In the genomic region with DNA sequence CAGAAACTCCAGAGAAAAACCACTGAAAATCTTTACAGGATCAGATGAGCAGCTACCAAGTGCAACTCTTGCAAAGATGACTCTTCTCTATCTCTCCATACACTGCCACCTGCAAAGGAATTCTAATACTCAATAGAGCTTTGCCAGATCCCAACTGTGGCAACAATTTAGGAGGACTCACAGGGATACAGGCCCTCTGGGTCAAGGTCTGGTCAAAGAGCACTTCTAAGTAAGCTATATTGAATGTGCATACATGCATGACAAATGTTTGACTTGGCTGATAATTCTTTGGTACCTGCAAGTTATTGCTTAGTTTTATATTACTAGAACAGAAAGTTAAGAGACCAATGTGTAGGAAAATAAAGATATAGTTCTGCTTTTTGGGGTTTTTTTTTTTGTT, we compare ENCODE assay signal across 24 mouse cellular contexts. TPM values are rescaled to one million over a fixed set of nuclear protein-coding genes. Genes with fewer than 3 reads are reported as not detected.
"Had no signal": no experiment of that assay in that cellular context is flagged by ENCODE, and none has a peak within 500 bp of the region (broad histone marks: within the 10 kb centered on the region; RNA-seq: fewer than 3 reads in every experiment).

No protein-coding gene starts in this region.

- H3K4me3 ChIP-seq: gastrocnemius, adult 2 months; heart, embryonic 10.5 days; heart, embryonic 12.5 days; hindbrain, embryonic 10.5 days; hindbrain, embryonic 12.5 days; intestine, embryonic 15.5 days; layer of hippocampus, adult 2 months; left cerebral cortex, adult 2 months; limb, embryonic 10.5 days; limb, embryonic 12.5 days had no signal

- H3K27ac ChIP-seq: gastrocnemius, adult 2 months; heart, embryonic 10.5 days; hindbrain, embryonic 10.5 days; hindbrain, embryonic 12.5 days; hindbrain, embryonic 14.5 days; intestine, embryonic 15.5 days; layer of hippocampus, adult 2 months; left cerebral cortex, adult 2 months; limb, embryonic 10.5 days; limb, embryonic 12.5 days; liver, embryonic 14.5 days had no signal

- ATAC-seq: hindbrain, embryonic 16.5 days; inflammation-experienced regulatory T-cells, adult 6 months; intestine, embryonic 15.5 days; intestine, postnatal 0 days had no signal

- H3K4me2 ChIP-seq: heart, embryonic 12.5 days; hindbrain, embryonic 12.5 days; hindbrain, embryonic 14.5 days; intestine, embryonic 15.5 days; limb, embryonic 12.5 days had no signal

- H3K9ac ChIP-seq: heart, embryonic 12.5 days; hindbrain, embryonic 12.5 days; hindbrain, embryonic 14.5 days; intestine, embryonic 15.5 days; limb, embryonic 12.5 days; liver, embryonic 14.5 days had no signal

- H3K27me3 ChIP-seq: heart, embryonic 12.5 days; hindbrain, embryonic 12.5 days; intestine, embryonic 15.5 days; limb, embryonic 12.5 days had no signal

- H3K4me1 ChIP-seq: heart, embryonic 10.5 days; heart, embryonic 12.5 days; hindbrain, embryonic 10.5 days; hindbrain, embryonic 12.5 days; intestine, embryonic 15.5 days; limb, embryonic 10.5 days; limb, embryonic 12.5 days had no signal

- DNase-seq: gastrocnemius, adult 2 months; gastrocnemius, postnatal 10 days; gastrocnemius, postnatal 25 days; heart, postnatal 10 days; heart, postnatal 4 days; kidney, adult 18-20 months; kidney, postnatal 10 days; kidney, postnatal 4 days; liver had no signal

- H3K9me3 ChIP-seq: heart, embryonic 10.5 days; heart, embryonic 12.5 days; hindbrain, embryonic 10.5 days; hindbrain, embryonic 12.5 days; intestine, embryonic 15.5 days; limb, embryonic 10.5 days; limb, embryonic 12.5 days had no signal

RNA-seq across cellular contexts. Expression of a gene that starts 19.3 kb away (rescaled TPM):
- total RNA-seq: granulocyte monocyte progenitor cell, adult 5-6 weeks had no signal
